Mouse (Mus musculus) kidney, adult 11 months (tissue): ENCODE results near the gene Baz2b.
A peak's percentile ranks its signal among the peaks of the same experiment; 100 is the strongest.
"Not testable (repeated sequence)": the region's sequence is repeated elsewhere in the genome, so short reads cannot be mapped to it uniquely, and the experiment has no call there.

Source experiments
- DNase-seq: peaks from one replicate; pipeline ENCODE4 v3.0.0; 2022

Baz2b gene

GRCm38 (mm10) chr2:60200051-60200562 is 9.5 kb downstream of the Baz2b start:
- no peak for DNase-seq

- DNase-seq = no peak
Measured at GRCm38 (mm10) chr2:60196841-60197240, 12.8 kb downstream of the Baz2b start.

DNA sequence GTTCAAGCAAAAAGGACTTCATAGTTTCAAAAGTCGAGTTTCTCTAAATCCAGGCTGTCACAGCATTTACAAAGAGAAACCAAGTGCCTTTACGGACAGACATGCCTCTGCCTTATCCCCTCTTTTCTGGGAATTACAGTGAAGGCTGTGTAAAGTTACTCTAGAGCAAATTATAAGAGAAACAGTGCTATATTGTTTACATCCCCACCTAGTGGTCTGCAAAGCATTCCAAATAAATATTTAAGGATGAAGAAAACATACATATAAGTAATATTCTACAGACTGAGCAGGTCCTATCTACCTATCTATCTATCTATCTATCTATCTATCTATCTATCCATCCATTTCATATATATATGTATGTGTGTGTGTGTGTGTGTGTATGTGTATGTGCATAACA is 27.9 kb downstream of the Baz2b start:
- DNase-seq = no peak

DNA sequence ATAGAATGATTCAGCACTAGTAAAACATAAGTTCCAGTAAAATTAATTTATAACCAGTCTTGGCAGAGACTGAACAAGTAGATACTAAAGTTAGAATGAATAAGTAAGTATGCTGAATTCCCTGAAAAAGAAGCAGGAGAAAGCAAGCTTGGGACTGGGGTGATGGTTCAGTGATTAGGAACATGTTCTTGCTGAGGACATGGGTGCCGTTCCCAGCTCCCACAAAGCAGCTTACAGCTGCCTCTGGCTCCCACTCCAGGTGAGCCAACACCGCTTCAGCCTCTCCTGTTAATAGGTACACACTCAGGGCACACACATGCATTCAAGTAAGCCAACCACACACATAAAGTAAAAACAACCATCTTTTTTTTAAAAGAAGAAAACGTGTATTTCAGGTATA is 32.1 kb downstream of the Baz2b start:
- DNase-seq = peak; percentile 44

DNA sequence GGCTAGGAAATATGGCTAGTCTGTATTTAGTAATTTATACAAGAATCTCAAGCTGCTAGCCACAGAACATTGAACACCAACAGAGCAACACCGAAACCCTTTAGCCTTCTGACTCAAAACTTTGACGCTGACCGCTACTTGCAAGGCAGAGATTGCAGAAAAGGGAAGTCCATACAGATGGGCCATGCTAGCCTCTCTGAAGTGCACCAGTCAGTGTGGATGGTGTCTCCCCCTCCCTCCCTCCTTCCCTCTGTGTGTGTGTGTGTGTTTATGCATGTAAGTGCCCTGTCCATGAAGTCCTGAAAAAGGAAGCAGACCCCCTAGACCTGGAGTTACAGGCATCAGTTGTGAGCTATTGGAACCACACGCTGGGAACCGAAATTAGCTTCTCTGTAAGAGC is 33.6 kb downstream of the Baz2b start:
- no peak for DNase-seq

- no peak for DNase-seq
Measured at GRCm38 (mm10) chr2:60175078-60175477, 34.6 kb downstream of the Baz2b start.

- no peak for DNase-seq
Measured at GRCm38 (mm10) chr2:60173595-60173994, 36.0 kb downstream of the Baz2b start.

GRCm38 (mm10) chr2:60173190-60173589 is 36.4 kb downstream of the Baz2b start:
- DNase-seq = no peak

GRCm38 (mm10) chr2:60172531-60172914 is 37.1 kb downstream of the Baz2b start:
- DNase-seq = no peak

DNA sequence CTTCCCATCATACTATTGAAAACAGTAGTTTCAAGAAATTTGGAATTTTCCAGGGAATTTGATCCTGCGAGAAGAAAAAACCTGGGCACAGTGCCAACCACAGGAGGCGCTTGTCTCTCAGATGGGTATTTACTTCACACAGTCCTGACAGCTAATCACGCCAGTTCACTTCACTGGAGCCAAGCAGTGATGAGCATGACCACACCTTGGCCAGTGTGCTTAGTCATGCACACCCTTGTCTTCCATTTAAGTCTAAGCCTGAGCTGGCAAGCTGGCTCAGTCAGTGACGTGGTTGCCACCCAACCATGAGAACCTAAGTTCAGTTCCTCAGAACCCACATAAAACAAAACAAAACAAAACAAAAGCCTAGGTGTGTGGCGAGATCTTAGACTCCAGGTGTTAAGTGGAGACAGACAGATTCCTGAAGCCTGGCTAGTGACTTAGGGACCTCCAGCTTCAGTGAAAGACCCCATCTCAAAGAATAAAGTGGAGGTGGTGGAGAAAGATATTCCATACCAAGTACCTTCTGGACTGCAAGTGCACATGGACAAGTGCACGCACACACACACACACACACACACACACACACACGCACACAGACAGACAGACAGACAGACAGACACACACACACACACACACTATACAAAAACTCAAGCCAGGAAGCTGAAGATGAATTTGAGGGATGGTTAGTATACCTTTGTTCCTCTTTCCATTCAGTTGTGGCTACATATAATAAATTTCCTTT is 37.7 kb downstream of the Baz2b start:
- peak; percentile 73 for DNase-seq

DNA sequence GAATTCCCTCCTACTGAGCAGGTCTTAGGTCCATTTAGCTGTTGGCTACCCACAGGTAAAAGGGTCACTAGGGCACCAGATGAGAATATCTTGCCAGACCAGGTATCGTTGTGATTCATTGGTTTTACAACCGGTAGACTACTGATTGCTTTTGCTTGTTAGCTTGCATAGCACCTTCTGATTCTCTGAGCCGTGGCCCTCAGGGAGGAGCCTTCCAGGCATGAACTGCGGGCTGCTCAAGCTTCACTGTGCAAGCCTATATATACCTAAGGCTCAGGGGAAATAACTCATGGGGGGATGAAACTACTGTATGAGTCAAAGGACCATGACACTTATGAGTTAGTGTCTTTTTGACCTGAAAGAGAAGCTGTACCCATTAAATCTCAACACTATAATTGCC is 42.8 kb downstream of the Baz2b start:
- no peak for DNase-seq

DNA sequence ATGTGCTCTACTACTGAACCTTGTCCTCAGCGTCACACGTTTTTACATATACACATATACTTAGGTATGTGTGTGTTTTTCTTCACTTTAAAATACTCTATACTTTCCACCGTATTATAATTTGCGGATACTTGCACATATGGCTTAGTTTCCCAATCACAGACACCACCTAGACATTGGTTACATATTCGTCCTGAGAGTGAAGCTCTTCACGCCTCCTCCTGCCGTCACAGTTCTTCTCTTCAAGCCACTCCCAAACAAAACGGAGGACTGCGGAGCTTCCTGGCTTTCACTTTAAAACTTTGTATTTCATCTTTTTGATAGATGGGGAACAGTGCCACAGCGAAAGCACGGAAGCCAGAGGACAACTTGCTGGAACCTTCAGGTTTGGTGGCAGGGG is 44.0 kb downstream of the Baz2b start:
- no peak for DNase-seq

- DNase-seq = no peak
Measured at GRCm38 (mm10) chr2:60163744-60164143, 45.9 kb downstream of the Baz2b start.

DNA sequence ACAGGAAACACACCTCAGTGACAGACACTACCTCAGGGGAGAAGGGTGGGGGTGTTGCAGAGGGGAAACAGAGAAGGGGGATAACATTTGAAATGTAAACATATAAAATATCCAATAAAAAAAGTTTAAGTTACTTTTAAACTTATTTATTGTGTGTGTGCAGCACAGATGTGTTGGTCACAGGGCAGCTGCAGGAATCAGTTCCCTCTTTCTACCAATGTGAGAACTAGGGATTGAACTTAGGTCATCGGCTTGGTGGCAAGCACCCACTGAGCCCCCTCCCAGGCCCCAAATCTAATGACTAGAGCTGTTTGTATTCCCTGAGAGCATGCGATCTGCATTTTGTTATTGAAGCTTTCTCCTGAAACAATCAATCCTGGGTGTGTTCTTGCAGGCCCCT is 57.2 kb downstream of the Baz2b start:
- DNase-seq = no peak

DNA sequence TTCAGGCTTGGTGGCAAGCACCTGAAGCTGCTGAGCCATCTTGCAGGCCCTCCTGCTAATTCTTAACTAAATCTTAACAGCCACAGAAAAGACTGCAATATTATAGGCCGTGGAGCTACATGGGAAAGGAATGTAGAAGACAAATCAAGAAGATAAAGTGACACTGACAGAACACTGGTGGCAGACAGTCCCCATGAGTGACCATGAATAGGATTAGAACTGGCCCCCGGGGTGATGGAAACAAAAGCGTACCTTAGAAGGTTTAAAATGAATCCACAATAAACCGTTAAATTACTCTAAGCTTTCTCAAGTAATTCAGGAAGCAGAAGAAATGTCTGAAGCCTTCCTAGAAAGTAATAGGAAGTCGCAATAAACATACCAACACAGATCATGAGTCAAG is 61.0 kb downstream of the Baz2b start:
- DNase-seq = no peak

- no peak for DNase-seq
Measured at GRCm38 (mm10) chr2:60147428-60147827, 62.2 kb downstream of the Baz2b start.

DNA sequence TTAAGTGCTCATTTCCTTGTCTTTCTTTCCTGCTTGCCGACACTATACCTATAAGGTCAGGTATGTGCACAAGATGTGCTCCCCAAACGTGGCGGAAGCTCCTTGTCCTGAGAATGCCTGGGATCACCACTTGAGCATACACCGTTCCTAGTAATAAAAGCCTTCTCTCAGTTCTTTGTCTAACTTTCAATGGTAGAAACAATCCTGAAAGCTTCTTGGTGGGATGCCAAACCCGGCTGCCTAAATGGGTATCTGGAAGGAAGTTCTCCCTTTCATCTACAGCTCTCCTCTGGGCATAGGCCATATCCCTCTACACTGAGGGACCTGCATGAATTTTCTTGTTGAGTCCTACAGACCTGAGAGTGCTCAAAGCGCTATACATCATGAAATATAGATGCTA is 63.9 kb downstream of the Baz2b start:
- DNase-seq = no peak

DNA sequence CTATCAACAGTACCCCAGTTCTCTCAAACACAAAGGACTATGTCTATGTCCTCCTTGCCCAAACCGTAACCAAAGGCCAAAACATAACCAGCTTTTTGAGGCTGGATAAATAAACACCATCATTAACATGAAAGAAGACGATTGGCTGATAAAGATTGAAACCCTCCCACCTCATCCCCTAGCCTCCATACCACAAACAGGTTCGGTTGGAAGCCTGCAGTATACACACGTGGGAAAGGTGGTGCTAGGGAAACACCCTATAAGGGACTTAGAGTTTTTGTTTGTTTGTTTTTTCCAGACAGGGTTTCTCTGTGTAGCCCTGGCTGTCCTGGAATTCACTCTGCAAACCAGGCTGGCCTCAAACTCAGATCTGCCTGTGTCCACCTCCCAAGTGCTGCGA is 66.3 kb downstream of the Baz2b start:
- DNase-seq = no peak

DNA sequence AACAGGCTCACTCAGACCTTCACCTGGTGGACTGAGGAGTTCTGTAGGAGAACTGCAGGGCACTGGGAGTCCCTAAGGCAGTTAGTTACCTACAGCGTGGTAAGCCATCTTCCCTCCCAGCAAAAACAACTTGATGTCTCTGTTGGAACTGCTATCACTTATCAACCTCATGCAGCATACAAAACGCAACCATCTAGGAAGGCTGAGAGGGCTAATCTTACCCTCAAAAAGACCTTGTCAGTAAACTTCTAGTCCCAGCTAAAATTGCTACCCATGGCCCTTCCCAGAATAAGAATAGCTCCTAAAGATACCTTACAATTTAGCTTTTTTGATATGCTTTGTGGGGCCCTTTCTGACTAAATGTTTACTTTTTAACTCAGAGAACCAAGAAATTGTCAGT is 67.4 kb downstream of the Baz2b start:
- no peak for DNase-seq

- DNase-seq = no peak
Measured at GRCm38 (mm10) chr2:60138751-60139162, 70.9 kb downstream of the Baz2b start.

- DNase-seq = no peak
Measured at GRCm38 (mm10) chr2:60135796-60136195, 73.8 kb downstream of the Baz2b start.

GRCm38 (mm10) chr2:60134958-60135357 is 74.7 kb downstream of the Baz2b start:
- not testable (repeated sequence) for DNase-seq

GRCm38 (mm10) chr2:60133072-60133471 is 76.6 kb downstream of the Baz2b start:
- DNase-seq = no peak

DNA sequence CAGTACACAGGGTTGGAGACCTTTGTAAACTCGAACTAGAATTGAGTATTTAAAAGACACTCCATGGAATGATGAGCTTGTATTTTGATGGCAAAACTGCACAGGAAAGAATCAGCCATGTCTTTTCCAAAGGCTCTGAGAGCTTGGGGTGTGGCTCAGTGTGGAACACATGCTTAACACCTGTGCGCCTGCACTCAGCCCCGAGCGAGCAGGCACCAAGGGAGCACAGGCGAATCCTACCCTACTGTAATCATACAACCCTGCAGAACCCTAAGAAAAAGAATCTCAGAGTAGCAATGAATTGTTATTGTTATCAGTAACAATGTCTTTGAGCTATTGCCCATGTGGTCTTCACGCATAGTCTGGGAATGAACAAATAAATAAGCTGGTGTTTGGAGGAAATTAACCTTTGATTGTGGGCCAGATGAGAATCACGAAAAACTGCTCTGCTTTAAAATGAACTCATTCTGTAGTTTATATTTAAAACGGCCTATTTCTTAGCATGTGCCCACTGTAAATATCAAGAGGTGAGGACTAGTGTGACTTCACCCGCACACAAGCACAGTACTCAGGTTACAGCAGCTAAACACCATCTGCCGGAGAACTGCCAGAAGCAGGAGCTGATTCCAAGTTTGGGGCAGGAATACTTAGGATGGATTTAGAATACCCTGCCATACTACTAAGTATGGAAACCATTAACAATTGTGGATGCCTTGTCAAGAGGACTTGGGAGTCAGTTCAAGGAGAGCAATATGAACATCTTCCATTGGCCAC is 77.2 kb downstream of the Baz2b start:
- DNase-seq = no peak
